21 mouse cellular contexts compared by ENCODE assay signal in the genomic region with DNA sequence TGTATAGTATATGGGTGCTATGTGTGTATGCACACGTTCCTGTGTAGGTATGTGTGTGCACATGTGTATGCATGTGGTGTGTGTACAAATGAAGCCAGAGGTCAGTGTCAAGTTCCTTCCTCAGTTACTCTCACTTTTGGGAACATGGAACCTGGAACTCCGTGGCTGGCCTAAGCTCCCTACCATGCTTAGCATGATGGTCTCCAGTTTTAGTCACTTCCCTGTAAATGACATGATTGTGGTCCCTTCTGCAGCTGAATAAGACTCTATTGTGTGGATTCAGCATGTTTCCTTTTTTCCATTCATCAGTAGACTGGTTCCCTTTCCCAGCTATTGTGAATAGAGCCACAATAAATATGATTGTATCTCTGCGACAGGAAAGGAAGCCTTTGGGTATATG. TPM values are rescaled to one million over a fixed set of nuclear protein-coding genes. Genes with fewer than 3 reads are reported as not detected.
DNase-seq lines count a peak whose midpoint lies in the region; ATAC-seq lines count a peak whose summit lies in the region.
"Had no signal": no experiment of that assay in that cellular context is flagged by ENCODE, and none has a peak within 500 bp of the region (broad histone marks: within the 10 kb centered on the region; RNA-seq: fewer than 3 reads in every experiment).

No protein-coding gene starts in this region.

- H3K4me2 ChIP-seq in heart, embryonic 16.5 days (ENCODE audit: low read depth, low read length): no peak overlapping the region
- no peak overlapping the region for H3K4me2 ChIP-seq in kidney, embryonic 16.5 days (replicated peaks; ENCODE audit: low read depth, low read length)
- no peak overlapping the region for H3K4me2 ChIP-seq in midbrain, embryonic 11.5 days
- H3K4me2 ChIP-seq: embryonic facial prominence, embryonic 12.5 days; forebrain, embryonic 13.5 days had no signal

- no peak for DNase-seq in heart, adult 9 months (ENCODE audit: low spot score in 2 of 2)
- DNase-seq in kidney, adult 11 months: no peak
- no peak for DNase-seq in adrenal gland, adult 2 months
- DNase-seq in midbrain, embryonic 11.5 days (ENCODE audit: low spot score, missing footprints): no peak
- DNase-seq: adrenal gland, adult 8-10 months; adrenal gland, postnatal 14 days; adrenal gland, postnatal 36 days; cerebellum, adult 11 months; cerebellum, adult 18-20 months; cerebellum, adult 8-10 months; cerebellum, adult 9-11 months; cerebellum, postnatal 14 days; cerebellum, postnatal 36 days had no signal

- no peak for ATAC-seq in heart, embryonic 16.5 days (replicated peaks; ENCODE audit: extremely low read depth, insufficient read depth, low FRiP score)
- ATAC-seq in kidney, embryonic 16.5 days (ENCODE audit: low FRiP score, low TSS enrichment): no peak
- ATAC-seq in common myeloid progenitor, adult 5-6 weeks (replicated peaks; ENCODE audit: low read depth, poor library complexity, severe bottlenecking): 0 out of 2 replicates have a peak, but pooled peaks have one; percentile 4
- no peak for ATAC-seq in midbrain, embryonic 11.5 days (ENCODE audit: low FRiP score)
- ATAC-seq: forebrain, embryonic 13.5 days; forebrain, embryonic 16.5 days had no signal

- 0 out of 2 replicates have a peak overlapping the region, but pooled peaks have one; percentile 2 for H3K27ac ChIP-seq in heart, embryonic 16.5 days (ENCODE audit: low read length)
- 0 out of 2 replicates have a peak overlapping the region, but pooled peaks have one; percentile 22 for H3K27ac ChIP-seq in kidney, embryonic 16.5 days (ENCODE audit: low read length)
- H3K27ac ChIP-seq in macrophage: peak overlapping the region; percentile 99
- no peak overlapping the region for H3K27ac ChIP-seq in midbrain, embryonic 11.5 days (ENCODE audit: low read depth, low read length)
- H3K27ac ChIP-seq: embryonic facial prominence, embryonic 10.5 days; embryonic facial prominence, embryonic 12.5 days; forebrain, embryonic 13.5 days had no signal

- H3K27me3 ChIP-seq in heart, embryonic 16.5 days (ENCODE audit: control insufficient read depth, insufficient read depth, low read length): no peaks in the 10 kb centered on the region
- H3K27me3 ChIP-seq in kidney, embryonic 16.5 days (ENCODE audit: insufficient read depth, low read length): no peaks in the 10 kb centered on the region
- no peaks in the 10 kb centered on the region for H3K27me3 ChIP-seq in midbrain, embryonic 11.5 days (ENCODE audit: control insufficient read depth, insufficient read depth, low read length)
- H3K27me3 ChIP-seq: embryonic facial prominence, embryonic 12.5 days; forebrain, embryonic 13.5 days had no signal

- peaks cover 7% of the 10 kb centered on the region for H3K4me1 ChIP-seq in heart, embryonic 16.5 days (ENCODE audit: control insufficient read depth, insufficient read depth, low read length)
- 0 out of 2 replicates have a peak, but pooled peaks cover 3% of the 10 kb centered on the region for H3K4me1 ChIP-seq in kidney, embryonic 16.5 days (ENCODE audit: insufficient read depth, low read length)
- H3K4me1 ChIP-seq in midbrain, embryonic 11.5 days (ENCODE audit: control insufficient read depth, insufficient read depth, low read length): no peaks in the 10 kb centered on the region
- H3K4me1 ChIP-seq: embryonic facial prominence, embryonic 10.5 days; embryonic facial prominence, embryonic 12.5 days; forebrain, embryonic 13.5 days had no signal

- H3K36me3 ChIP-seq in heart, embryonic 16.5 days (ENCODE audit: control insufficient read depth, insufficient read depth): no peaks in the 10 kb centered on the region
- H3K36me3 ChIP-seq in kidney, embryonic 16.5 days (ENCODE audit: insufficient read depth, low read length): no peaks in the 10 kb centered on the region
- H3K36me3 ChIP-seq in macrophage (ENCODE audit: inconsistent target): no peaks in the 10 kb centered on the region
- H3K36me3 ChIP-seq in midbrain, embryonic 11.5 days (ENCODE audit: control insufficient read depth, insufficient read depth, low read length): no peaks in the 10 kb centered on the region
- H3K36me3 ChIP-seq: embryonic facial prominence, embryonic 10.5 days; embryonic facial prominence, embryonic 12.5 days had no signal

- H3K9me3 ChIP-seq in heart, embryonic 16.5 days (replicated peaks; ENCODE audit: control insufficient read depth, low read length): no peaks in the 10 kb centered on the region
- peaks cover 4% of the 10 kb centered on the region; the same call in 1 of the 2 replicates for H3K9me3 ChIP-seq in kidney, embryonic 16.5 days (ENCODE audit: low read length)
- no peaks in the 10 kb centered on the region for H3K9me3 ChIP-seq in midbrain, embryonic 11.5 days (ENCODE audit: control insufficient read depth, low read length)
- H3K9me3 ChIP-seq: forebrain, embryonic 13.5 days had no signal

- no peak overlapping the region for H3K9ac ChIP-seq in heart, embryonic 16.5 days (ENCODE audit: low read length)
- no peak overlapping the region for H3K9ac ChIP-seq in kidney, embryonic 16.5 days (replicated peaks; ENCODE audit: low read length)
- no peak overlapping the region for H3K9ac ChIP-seq in midbrain, embryonic 11.5 days (ENCODE audit: low read length)
- H3K9ac ChIP-seq: embryonic facial prominence, embryonic 12.5 days; forebrain, embryonic 13.5 days had no signal

- no peaks in the 10 kb centered on the region for H3K79me2 ChIP-seq in macrophage (ENCODE audit: inconsistent target)

- 59% methylated on average over 3 of the region's 3 CpGs for WGBS in heart, embryonic 16.5 days
- 68% methylated on average over 3 of the region's 3 CpGs for WGBS in kidney, embryonic 16.5 days
- WGBS in macrophage (ENCODE audit: missing documents): 54% methylated on average over 3 of the region's 3 CpGs
- 78% methylated on average over 3 of the region's 3 CpGs for WGBS in midbrain, embryonic 11.5 days

- no peak overlapping the region for H3K4me3 ChIP-seq in heart, embryonic 16.5 days (ENCODE audit: low read length)
- no peak overlapping the region for H3K4me3 ChIP-seq in kidney, embryonic 16.5 days (ENCODE audit: low read length)
- no peak overlapping the region for H3K4me3 ChIP-seq in macrophage (ENCODE audit: inconsistent target)
- H3K4me3 ChIP-seq in midbrain, embryonic 11.5 days (ENCODE audit: low read depth, low read length): no peak overlapping the region
- H3K4me3 ChIP-seq: embryonic facial prominence, embryonic 10.5 days; embryonic facial prominence, embryonic 12.5 days; forebrain, embryonic 13.5 days had no signal

RNA-seq across cellular contexts. Expression of a gene that starts 31.9 kb away (rescaled TPM):
- polyA plus RNA-seq in heart, embryonic 16.5 days (2015; fragmentation: Nextera tagmentation; extraction: Ambion mirVana): 66.2 and 67.9 TPM in 2 replicates
- 72.1 and 75.3 TPM in 2 replicates for polyA plus RNA-seq in kidney, embryonic 16.5 days (2015; fragmentation: Nextera tagmentation; extraction: Ambion mirVana)
- 5.4 and 7.2 TPM in 2 replicates for total RNA-seq in common myeloid progenitor, adult 5-6 weeks (2017)
- total RNA-seq in macrophage (2018; cell fraction: chromatin; rRNA removed): 10 to 100 TPM in 24 of 26 experiments, 1 to 10 TPM in 2; 7.6 to 91.2 (median 22.2) TPM
- 10 to 100 TPM; 21.6 to 55.9 (median 38.0) TPM for total RNA-seq in macrophage (2018; cell fraction: cytosol; rRNA removed)
- 100 to 1,000 TPM in 1 of 26 experiments, 10 to 100 TPM in 24, 1 to 10 TPM in 1; 9.4 to 134 (median 28.9) TPM for total RNA-seq in macrophage (2018; cell fraction: nucleus; rRNA removed)
- polyA plus RNA-seq in macrophage (2018): 25.6 to 82.5 TPM (median 33.5 TPM) in 3 replicates
- total RNA-seq in adrenal gland, adult 2 months (2021): 10 to 100 TPM in 1 of 2 experiments, 1 to 10 TPM in 1; 7.6 to 20.6 TPM
- 17.2 and 23.7 TPM in 2 replicates for polyA plus RNA-seq in adrenal gland, adult 2 months (2012; rRNA removed)
- 87.3 and 92.3 TPM in 2 replicates for polyA plus RNA-seq in midbrain, embryonic 11.5 days (2014; fragmentation: Nextera tagmentation; extraction: Ambion mirVana)
